In the genomic region with DNA sequence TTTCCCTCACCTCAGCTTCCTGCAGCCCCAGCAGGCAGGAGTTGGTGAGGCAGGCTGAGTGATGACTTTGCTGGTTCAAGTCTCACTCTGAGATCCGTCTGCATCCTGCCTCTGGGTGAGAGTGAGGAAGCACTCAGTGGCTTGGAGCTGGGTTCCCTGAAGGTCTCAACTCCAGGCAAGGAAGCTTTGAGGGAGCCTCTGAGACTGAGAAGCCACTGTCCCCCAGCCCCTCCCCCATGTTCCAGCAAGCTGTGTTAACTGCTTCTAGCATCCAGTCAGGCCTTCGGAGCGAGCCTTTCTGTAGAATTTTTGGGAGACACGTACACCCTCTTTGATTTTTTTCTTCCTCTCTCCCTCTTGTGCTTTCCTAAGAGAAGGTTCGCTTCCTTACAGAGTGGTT, we compare ENCODE assay signal across 10 mouse cellular contexts. TPM values are rescaled to one million over a fixed set of nuclear protein-coding genes. Genes with fewer than 3 reads are reported as not detected.
DNase-seq lines count a peak whose midpoint lies in the region; ATAC-seq and TF ChIP-seq lines count a peak whose summit lies in the region.
"Had no signal": no experiment of that assay in that cellular context is flagged by ENCODE, and none has a peak within 500 bp of the region (broad histone marks: within the 10 kb centered on the region; RNA-seq: fewer than 3 reads in every experiment).

No protein-coding gene starts in this region.

- H3K4me1 ChIP-seq in heart, embryonic 12.5 days (replicated peaks), result peaks cover 62% of the 10 kb centered on the region
- peaks cover 65% of the 10 kb centered on the region for H3K4me1 ChIP-seq in embryonic facial prominence, embryonic 12.5 days
- peaks cover 29% of the 10 kb centered on the region for H3K4me1 ChIP-seq in hindbrain, postnatal 0 days (ENCODE audit: insufficient read depth, low read length)
- H3K4me1 ChIP-seq in midbrain, embryonic 15.5 days, result peaks cover 49% of the 10 kb centered on the region

- H3K27me3 ChIP-seq in heart, embryonic 12.5 days (replicated peaks), result peaks cover 100% of the 10 kb centered on the region
- peaks cover 56% of the 10 kb centered on the region for H3K27me3 ChIP-seq in embryonic facial prominence, embryonic 12.5 days
- peaks cover 27% of the 10 kb centered on the region for H3K27me3 ChIP-seq in hindbrain, postnatal 0 days (ENCODE audit: insufficient read depth, low read length)
- peaks cover 80% of the 10 kb centered on the region for H3K27me3 ChIP-seq in midbrain, embryonic 15.5 days (replicated peaks)

- no peak overlapping the region for H3K27ac ChIP-seq in heart, embryonic 12.5 days (ENCODE audit: poor library complexity, severe bottlenecking)
- H3K27ac ChIP-seq in embryonic facial prominence, embryonic 12.5 days, result peak overlapping the region; percentile 91
- 0 out of 2 replicates have a peak overlapping the region, but pooled peaks have one; percentile 54 for H3K27ac ChIP-seq in hindbrain, postnatal 0 days
- no peak overlapping the region for H3K27ac ChIP-seq in midbrain, embryonic 15.5 days
- H3K27ac ChIP-seq: liver, embryonic 14.5 days had no signal

- 25% methylated on average over 5 of the region's 5 CpGs for WGBS in heart, embryonic 12.5 days
- WGBS in embryonic facial prominence, embryonic 12.5 days, result 29% methylated on average over 5 of the region's 5 CpGs
- 40% methylated on average over 5 of the region's 5 CpGs for WGBS in hindbrain, postnatal 0 days
- WGBS in midbrain, embryonic 15.5 days, result 21% methylated on average over 5 of the region's 5 CpGs

- intact Hi-C loops in heart, postnatal 10 days (cut with DNase I), result no loop called here

- H3K36me3 ChIP-seq in heart, embryonic 12.5 days, result no peaks in the 10 kb centered on the region
- 0 out of 2 replicates have a peak, but pooled peaks cover 14% of the 10 kb centered on the region for H3K36me3 ChIP-seq in embryonic facial prominence, embryonic 12.5 days
- no peaks in the 10 kb centered on the region for H3K36me3 ChIP-seq in hindbrain, postnatal 0 days (ENCODE audit: insufficient read depth, low read length)
- H3K36me3 ChIP-seq in midbrain, embryonic 15.5 days (replicated peaks), result no peaks in the 10 kb centered on the region

- H3K4me2 ChIP-seq in heart, embryonic 12.5 days, result peak overlapping the region; percentile 93
- H3K4me2 ChIP-seq in embryonic facial prominence, embryonic 12.5 days (replicated peaks), result peak overlapping the region; percentile 89
- H3K4me2 ChIP-seq in hindbrain, postnatal 0 days (ENCODE audit: low read depth, low read length), result peak overlapping the region; percentile 88
- H3K4me2 ChIP-seq in midbrain, embryonic 15.5 days, result peak overlapping the region; percentile 93

- H3K9ac ChIP-seq in heart, embryonic 12.5 days, result no peak overlapping the region
- H3K9ac ChIP-seq in embryonic facial prominence, embryonic 12.5 days, result peak overlapping the region; percentile 82; the same call in 1 of the 2 replicates
- H3K9ac ChIP-seq in hindbrain, postnatal 0 days (replicated peaks; ENCODE audit: low read length), result no peak overlapping the region
- H3K9ac ChIP-seq in midbrain, embryonic 15.5 days, result no peak overlapping the region
- H3K9ac ChIP-seq: liver, embryonic 14.5 days had no signal

- no peak overlapping the region for H3K4me3 ChIP-seq in heart, embryonic 12.5 days
- H3K4me3 ChIP-seq in embryonic facial prominence, embryonic 12.5 days, result peak overlapping the region; percentile 69
- H3K4me3 ChIP-seq in hindbrain, postnatal 0 days (ENCODE audit: low read length), result peak overlapping the region; percentile 48; the same call in 1 of the 2 replicates
- no peak overlapping the region for H3K4me3 ChIP-seq in midbrain, embryonic 15.5 days

- H3K9me3 ChIP-seq in heart, embryonic 12.5 days (replicated peaks), result no peaks in the 10 kb centered on the region
- no peaks in the 10 kb centered on the region for H3K9me3 ChIP-seq in embryonic facial prominence, embryonic 12.5 days
- no peaks in the 10 kb centered on the region for H3K9me3 ChIP-seq in hindbrain, postnatal 0 days (ENCODE audit: low read length)
- H3K9me3 ChIP-seq in midbrain, embryonic 15.5 days, result no peaks in the 10 kb centered on the region

- TF ChIP-seq CTCF in hindbrain, postnatal 0 days (IDR thresholded peaks at IDR 0.05; ENCODE audit: low read depth), result no peak

- DNase-seq in heart, postnatal 10 days, result no peak
- no peak for DNase-seq in hindbrain, postnatal 0 days (ENCODE audit: low spot score)
- DNase-seq in ovary, adult 18-20 months (ENCODE audit: low spot score), result no peak
- DNase-seq in layer of hippocampus, adult 11-12 months (ENCODE audit: low spot score), result no peak
- DNase-seq in adrenal gland, postnatal 4 days (ENCODE audit: low spot score in 2 of 2), result no peak
- DNase-seq: cerebellum, adult 11-12 months had no signal

- no peak for ATAC-seq in heart, embryonic 12.5 days (ENCODE audit: insufficient number of reproducible peaks, low FRiP score)
- no peak for ATAC-seq in embryonic facial prominence, embryonic 12.5 days (ENCODE audit: insufficient number of reproducible peaks, insufficient read depth, low FRiP score, low TSS enrichment)
- no peak for ATAC-seq in hindbrain, postnatal 0 days
- no peak for ATAC-seq in midbrain, embryonic 15.5 days (replicated peaks)

RNA-seq across cellular contexts. Expression of a gene that starts 10.9 kb away (rescaled TPM):
- polyA plus RNA-seq in heart, embryonic 12.5 days (2016; fragmentation: Nextera tagmentation; extraction: Ambion mirVana), result 2.9 and 3.8 TPM in 2 replicates
- 1 to 10 TPM; 1.8 to 2.0 TPM for total RNA-seq in heart, postnatal 10 days (2021)
- polyA plus RNA-seq in embryonic facial prominence, embryonic 12.5 days (2016; fragmentation: Nextera tagmentation; extraction: Ambion mirVana), result 24.6 and 24.9 TPM in 2 replicates
- 78.9 and 90.5 TPM in 2 replicates for total RNA-seq in hindbrain, postnatal 0 days (2014; rRNA removed)
- 32.5 and 33.1 TPM in 2 replicates for polyA plus RNA-seq in hindbrain, postnatal 0 days (2015; fragmentation: Nextera tagmentation; extraction: Ambion mirVana)
- polyA plus RNA-seq in midbrain, embryonic 15.5 days (2015; fragmentation: Nextera tagmentation; extraction: Ambion mirVana), result 14.0 and 21.0 TPM in 2 replicates
- total RNA-seq in adrenal gland, postnatal 4 days (2021), result 10 to 100 TPM; 18.7 to 21.0 TPM

Comparison
In these comparisons a context has a peak if more than half of its experiments do, and no peak if none do; other contexts are left out.
1. H3K27ac ChIP-seq: peak in embryonic facial prominence, embryonic 12.5 days (single experiment) and hindbrain, postnatal 0 days (single experiment); none in heart, embryonic 12.5 days (single experiment) and midbrain, embryonic 15.5 days (single experiment).
2. H3K4me3 ChIP-seq: peak in embryonic facial prominence, embryonic 12.5 days (single experiment) and hindbrain, postnatal 0 days (single experiment); none in heart, embryonic 12.5 days (single experiment) and midbrain, embryonic 15.5 days (single experiment).
3. Peak in every context shown above with its lines, with median percentiles within 50 percentile points of each other: H3K4me2 ChIP-seq.